Mouse (Mus musculus) brain, adult 2 months (tissue): ENCODE data around the gene Trpm5.

Source experiments
- DNase-seq: peaks from one replicate; pipeline ENCODE4 v3.0.0; 2011; ENCODE audit warnings: low read depth, low spot score

Gene Trpm5

DNA sequence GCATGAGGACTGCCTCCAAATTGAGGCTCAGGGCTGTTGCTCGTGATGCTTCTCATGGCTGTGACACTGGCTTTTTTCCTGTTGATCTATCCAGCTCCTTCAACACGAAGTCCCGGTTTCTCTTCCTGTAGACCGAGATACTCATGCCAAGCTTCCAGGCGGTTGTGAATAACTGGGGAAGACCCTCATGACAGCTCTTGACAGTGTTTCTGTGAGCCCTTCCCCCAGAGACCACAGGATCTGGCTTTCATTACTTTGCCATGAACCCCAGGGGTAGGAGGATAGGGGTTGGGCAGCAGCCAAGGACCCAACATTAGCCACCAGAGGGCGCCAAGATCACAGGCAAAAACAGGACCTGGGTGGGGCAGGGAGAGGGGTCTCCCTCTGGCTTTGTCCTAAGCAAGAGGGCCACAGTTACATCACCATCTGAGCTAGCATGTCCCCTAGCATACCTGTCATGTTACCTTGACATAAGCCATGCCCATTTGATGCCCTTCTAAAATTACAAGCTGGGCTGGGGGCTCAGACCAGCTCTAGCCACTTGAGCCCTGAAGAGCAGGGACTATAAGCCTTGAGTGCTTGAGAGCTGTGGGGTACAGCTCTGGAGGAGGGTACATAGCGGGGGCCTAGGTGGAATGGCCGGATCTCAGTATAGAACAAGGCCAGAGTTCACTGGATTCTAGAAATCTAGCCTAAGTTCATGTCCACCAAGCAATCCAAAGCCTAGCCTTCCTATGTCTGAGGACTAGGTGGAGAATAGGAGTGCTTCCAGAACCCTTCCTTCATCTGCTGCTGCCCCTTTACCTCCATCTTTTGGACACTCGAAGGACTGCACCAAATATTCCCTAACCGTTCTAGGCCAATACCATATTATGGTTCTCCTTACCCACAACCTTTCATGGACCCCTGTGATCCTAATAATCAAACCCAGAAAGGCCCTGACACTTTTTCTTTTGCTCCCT, at the start of gene Trpm5:
Trpm5 (minus strand) TSS at position 51 of the 962 bp plus-strand sequence.
- DNase-seq, result peak; percentile 35

DNA sequence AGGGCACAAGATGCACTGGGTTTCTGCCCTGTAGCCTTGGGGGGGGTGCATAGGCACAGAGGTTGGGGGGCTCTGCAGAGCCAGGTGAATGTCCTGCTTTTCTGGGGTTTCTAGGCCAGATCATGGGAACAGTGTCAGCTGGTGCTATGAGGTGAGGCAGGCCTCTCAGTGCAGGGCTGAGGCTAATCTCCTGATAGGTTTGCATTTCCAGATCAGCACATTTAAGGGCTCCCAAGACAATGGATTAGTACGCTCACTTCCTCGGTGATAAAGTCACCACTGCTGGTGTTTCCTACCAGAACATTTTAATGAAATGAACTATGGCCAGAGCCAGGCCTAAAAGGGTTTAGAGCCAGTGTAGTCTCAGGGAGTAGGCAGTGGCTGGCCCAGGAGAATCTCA, 48.2 kb upstream of the Trpm5 start:
- no peak for DNase-seq

DNA sequence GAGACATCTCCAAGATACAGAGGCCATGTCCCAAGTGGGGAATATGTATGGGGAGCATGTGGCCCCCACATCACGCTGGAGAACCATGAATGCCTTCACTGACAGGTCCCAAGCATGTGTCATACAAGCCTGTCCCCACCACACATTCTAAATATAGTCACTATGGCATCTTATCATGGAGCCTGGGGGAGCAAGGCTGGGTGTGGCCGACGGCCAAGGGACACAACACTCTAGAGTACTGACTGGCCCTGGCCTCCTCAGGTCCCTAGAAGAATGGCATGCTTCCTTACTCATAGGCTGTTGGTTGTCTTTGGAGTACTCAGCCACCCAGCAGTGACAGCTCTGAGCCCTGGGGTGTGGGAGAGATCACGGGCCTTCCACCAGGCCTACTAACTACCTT, 45.5 kb upstream of the Trpm5 start:
- DNase-seq, result no peak

DNA sequence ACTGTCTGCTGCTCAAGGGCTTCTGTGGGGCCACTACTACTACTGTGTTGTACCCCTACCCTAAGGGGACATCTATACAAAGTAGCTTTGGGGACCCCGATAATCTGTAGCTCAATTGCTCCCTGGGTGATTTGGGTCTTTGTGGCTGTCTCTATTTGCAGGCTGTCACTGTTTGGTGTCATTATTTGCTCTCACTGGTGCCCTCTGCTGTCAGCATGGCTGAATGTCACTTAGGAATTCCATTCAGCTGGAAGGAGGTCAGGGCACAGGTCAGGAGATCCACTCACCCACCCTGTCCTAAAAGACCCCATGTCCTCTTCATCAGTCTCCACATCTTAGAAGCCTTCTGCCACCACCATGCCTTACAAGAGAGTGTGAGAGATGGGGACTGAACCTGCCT, 44.3 kb upstream of the Trpm5 start:
- DNase-seq, result peak; percentile 48

DNA sequence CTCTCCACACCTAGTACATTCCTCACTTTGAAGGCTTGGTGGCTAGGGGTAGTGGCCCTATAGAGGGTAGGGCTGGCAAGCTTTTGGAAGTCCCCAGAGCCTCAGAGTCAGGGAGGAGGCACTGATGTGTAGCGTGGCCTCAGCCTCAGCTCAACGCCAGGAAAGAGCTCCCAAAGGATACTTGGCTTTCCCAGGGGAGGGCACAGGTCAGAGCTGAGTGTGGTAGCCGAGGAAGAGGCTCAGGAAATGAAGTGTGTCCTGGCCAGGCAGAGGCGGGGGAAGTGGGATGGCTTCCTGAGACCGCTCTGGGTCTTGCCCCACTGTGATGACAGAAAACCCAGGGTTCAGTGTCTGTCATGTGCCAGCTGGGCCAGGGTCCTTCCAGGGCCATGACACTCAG, 42.1 kb upstream of the Trpm5 start:
- DNase-seq, result no peak

DNA sequence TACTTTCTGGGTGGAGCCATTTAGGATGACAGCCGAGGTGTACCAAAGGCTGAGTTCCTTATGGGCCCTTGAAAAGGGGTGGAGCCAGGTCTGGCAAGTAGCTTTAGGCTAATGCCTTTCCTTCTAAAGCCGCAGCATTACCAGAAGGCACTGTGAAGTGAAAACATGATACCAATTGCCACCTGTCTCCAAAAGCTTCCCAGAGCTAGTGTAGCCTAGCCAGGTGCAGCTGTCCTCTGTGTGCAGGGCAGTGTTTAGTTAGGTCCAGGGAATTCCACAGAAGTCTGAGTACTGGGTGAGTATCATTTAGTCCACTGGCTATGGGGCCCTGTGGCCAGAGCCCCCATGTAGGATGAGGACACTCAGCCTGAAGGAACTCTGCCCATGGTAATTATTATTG, 41.7 kb upstream of the Trpm5 start:
- DNase-seq, result no peak

DNA sequence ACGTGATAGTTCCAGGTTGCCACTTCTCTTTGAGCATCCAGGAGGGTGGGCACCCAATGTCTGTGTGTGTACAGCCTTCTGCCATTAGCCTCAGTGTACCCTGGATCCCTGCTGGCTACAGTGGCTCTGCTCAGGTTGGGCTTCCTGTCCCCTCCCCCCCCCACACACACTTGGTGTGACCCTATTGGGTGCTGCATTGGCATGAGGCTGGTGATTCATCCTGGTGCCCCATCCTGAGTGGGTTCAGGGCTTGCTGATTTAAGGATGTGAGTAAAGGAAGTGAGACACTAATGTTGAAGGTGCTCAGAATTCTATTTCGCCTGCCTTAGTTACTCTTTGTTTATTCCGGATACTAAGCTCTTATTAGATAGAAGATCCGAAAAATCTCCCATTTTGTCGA, 38.4 kb upstream of the Trpm5 start:
- DNase-seq, result no peak

DNA sequence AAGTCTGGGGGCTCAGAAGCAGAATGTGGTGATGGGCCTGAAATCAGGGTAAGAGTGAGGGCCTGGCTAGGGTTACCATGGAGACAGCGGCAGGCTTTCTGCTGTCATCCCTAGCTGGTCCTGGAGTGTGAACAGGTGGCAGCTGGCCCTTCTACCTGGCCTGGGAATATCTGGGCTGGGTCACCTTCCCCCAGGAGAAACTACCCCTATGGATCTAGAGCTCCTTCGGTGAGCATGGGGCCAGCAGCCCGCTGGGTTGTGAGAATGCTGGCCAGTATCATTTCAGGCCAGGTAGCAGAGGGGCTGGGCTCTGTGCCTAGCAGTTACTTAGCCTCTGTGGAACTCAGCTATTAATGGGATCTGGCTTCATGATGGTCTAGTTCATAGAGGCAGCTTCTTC, 30.5 kb upstream of the Trpm5 start:
- DNase-seq, result peak; percentile 82

DNA sequence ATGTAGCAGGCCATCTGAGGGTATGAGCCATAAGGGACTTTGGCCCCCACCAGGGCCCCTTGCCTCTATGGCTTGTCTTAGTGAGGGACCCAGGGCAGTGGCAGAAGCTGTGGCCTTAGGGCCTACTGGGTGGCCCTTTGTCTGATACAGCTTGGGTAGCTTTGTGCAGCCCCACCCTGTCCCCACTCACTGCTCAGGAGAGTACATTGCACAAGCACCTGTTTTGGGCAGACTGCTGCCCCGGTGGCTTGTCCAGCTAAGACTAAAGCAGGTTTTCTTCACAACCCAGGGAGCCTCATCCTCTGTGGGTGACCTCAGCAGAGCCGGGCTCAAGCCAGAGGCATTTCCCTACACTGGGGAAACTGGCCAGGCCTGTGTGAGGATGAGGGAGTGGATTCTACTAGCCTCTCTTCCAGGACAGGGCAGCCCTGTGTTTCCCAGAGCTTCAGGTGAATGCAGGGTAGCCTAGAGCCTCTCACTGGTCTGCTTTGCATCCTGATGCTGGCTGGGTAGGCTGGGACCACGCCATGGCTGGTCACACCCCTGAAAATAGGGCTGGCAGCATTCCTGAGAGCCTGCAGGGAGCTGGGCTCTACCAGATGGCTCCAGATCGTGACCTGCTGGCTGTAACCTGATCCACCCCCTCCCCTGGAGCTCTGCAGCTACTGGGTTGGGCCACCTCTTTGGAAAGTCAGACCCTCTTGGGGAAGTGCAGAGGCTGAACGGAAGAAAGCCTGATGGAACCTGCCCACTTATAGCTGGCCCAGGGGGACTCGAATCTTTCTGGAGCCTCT, 29.6 kb upstream of the Trpm5 start:
- peak; percentile 90 for DNase-seq

DNA sequence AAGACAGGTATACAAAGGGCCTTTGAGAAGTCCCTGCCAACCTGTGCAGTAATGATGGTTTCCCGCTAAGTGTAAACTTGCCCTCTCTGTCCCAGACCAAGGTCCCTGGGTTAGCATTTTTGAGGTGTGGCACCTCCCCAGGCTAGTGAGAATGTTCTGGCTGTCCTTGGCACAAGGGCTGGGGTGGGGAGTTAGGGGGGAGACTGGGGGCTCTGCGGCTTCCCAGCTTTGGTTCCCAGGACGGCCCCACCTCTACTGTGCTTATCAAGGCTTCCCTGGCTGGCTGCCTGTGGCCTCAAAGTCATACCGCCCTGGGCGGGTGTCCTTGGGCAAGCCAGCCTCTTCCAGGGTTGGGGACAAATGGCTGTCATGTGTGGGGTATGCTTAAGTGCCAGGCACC, 27.7 kb upstream of the Trpm5 start:
- DNase-seq, result no peak

DNA sequence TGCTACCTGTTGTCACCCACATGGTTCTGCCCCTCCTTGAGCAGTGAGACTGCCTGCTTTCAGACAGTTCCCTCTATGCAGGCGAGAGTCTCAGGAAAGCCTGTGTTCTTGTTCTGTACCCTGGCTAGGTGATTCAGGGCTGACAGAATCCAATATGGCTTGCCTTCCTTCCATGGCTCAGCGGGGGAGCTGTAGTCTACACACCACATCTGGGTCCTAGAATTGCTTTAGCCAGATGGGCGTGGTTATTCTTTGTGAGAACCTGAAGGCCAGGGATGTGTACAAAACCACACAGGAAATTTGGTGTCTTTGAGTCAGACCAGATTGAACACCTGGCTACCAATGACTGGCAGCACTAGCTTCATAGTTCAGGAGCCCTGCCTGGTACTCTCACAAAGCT, 25.4 kb upstream of the Trpm5 start:
- DNase-seq, result no peak

DNA sequence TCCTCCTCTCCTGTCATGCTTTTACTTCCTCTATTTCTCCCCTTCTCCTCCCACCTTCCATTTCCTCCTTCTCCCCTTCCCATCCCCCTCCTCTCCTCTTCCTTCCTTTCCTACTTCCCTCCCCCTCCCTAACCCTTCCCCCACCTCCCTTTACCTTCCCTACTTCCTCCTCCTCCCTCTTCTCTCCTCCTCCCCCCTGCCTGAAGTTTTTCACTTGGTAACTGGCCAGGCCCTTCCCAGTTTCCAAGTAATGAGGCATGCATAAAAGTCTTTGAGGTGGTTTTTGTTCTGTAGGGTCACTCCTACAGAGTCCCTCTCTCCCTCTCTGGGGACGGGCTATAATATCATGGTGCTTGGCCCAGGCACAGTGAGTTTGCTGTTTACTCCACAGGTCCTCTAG, 25.0 kb upstream of the Trpm5 start:
- DNase-seq, result no peak

DNA sequence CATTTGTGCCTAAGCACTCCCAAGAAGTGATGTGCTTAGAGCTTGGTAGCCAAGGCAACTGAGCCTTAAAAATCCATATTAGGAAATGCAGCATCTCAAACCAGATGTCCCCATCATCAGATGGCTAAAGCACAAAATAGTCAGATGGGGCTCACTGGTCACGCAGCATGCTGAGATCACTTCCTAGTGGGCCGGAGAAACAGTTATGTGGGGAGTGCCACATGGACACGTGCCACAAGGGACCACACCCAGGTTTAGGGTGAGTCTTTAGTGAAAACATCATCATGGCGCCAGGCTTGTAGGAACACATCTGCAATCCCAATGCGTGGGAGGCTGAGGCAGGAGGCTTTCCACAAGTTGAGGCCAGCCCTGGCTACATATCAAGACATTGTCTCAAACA, 22.1 kb upstream of the Trpm5 start:
- no peak for DNase-seq

DNA sequence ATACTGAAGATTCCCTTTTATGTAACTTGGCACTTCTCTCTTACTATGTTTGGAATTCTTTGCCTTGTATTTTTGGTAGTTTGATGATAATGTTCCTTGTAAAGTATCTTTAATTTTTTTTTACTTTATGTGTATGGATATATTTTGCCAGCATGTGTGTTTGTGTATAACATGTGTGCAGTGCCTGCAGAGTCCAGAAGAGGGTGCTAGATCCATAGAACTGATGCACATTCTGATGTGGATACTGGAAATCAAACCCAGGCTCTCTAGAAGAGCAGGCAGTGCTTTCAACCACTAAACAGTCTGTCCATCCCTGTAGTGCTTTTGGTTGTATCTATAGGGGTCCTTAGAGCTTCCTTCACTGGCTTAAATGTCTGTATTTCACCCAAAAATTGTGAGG, 20.3 kb upstream of the Trpm5 start:
- no peak for DNase-seq

DNA sequence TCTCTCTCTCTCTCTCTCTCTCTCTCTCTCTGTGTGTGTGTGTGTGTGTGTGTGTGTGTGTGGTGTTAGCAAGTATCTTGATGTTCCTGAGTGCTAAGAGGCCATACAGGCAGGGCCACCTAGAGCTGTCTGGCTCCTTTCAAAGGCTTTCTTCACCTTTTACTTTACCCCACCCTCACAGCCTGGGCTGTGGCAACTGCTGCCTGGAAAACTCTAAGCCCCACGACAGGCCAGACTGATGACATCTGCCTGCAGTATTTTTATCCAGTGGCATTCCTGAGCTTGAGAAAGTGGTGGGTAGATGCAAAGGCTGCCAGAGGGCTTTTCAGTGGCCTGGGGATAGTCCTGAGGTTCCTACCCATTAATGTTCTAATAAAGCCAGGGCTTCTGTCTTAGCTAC, 18.0 kb upstream of the Trpm5 start:
- DNase-seq, result no peak

DNA sequence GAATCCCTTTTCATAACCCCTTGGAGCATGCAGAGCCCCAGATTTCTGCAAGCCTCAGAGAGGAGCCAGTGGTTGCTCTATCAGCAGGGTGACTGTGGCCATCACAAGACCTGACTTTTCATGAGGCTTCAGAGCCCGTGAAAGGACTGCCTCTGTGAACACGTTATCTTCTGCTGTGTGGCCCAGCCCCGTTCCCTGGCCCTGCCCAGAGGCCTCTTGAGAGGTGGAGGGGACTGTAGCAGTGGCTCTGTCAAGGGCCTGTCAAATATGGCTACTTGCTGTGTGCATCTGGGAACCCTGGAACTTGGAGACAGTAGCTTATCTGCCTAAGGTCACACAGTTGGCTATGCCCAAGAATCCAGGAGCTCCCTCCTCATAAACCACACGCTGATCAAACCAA, 17.3 kb upstream of the Trpm5 start:
- no peak for DNase-seq

DNA sequence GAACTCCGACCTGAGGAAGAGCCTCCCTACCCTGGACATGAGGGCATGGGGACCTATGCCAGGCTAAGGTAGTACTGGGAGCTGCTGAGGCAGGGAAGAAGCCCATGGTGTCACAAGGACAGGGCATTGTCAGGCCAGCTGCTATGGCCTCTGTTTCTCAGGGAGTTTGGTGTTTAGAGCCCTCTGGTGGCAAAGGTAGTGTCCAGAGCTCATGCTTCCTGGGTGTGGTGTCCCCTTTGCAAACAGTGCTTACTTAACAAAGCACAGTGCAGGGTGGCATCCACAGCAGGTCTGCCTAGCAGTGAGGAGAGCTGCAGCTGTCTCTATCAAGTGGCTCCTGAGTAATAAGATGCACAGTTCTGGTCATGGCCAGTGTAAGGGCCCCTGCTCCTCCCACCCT, 16.4 kb upstream of the Trpm5 start:
- DNase-seq, result no peak

DNA sequence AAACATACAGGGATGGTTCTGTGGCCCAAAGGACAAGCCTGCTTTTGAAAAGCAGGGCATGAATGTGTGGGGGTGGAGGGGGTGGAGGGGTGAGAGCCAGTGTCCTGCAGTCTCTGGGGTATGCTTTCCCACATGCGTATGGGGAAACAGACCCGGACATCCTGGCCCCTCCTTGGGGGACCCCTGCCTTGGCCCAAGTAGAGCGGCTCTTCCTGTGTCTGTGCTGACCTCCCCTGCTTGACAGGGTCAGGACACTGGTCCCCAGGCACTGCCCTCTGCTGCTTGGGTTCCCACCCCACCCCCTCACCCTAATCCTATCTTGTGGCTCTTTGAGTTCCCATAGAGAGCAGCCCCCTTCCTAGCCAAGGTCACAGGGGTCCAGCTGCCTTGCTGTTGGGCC, 15.3 kb upstream of the Trpm5 start:
- no peak for DNase-seq

DNA sequence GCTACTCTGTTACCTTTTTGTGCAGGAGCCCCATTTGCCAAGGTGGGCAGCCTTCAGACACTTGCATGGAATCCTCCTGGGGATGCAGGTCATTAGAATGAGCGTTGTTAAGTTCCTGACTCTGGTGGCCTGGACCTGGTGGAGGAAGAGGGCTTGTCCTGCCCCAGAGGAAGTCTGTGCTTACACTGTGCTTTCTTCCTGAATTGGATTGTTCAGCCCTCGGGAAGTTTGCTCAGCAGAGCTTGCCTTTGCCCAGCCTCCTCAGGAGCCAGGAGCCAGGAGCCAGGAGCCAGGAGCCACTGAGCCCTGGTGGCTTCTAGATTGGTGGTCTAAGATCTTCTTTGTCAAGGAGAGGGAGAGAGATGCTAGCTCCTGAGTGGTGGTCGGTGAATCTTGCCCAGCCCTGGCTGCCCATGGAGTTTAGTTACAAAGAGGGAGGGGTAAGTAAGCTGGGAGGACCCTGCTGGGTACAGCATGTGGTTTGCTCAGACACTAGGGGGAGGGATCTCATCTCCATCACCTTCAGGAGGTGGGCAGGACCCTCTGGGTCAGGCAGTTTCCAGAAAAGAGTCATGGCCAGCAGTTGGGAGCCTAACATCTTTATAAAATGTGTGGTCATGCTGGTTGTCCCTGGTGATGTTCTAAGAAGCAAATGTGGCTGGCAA, 14.7 kb upstream of the Trpm5 start:
- no peak for DNase-seq

DNA sequence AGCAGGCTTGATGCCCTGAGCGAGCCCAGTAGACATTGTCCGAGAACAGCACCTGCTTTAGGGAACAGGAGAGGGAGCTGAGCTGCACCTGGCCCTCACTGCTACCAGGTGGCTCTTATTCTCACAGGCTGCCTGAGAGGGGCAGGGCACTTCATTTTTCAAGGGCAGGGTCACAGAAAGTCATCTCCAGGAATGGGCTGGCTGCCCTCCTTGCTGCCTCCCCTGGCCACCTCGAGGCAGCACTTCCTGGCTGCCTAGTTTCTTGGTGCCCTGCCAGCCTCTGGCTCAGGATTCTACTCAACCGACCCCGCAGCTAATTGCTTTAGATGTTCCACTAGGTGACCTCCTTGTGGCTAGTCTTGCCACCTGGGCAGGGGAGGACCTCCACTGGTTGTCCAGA, 13.8 kb upstream of the Trpm5 start:
- peak; percentile 22 for DNase-seq

DNA sequence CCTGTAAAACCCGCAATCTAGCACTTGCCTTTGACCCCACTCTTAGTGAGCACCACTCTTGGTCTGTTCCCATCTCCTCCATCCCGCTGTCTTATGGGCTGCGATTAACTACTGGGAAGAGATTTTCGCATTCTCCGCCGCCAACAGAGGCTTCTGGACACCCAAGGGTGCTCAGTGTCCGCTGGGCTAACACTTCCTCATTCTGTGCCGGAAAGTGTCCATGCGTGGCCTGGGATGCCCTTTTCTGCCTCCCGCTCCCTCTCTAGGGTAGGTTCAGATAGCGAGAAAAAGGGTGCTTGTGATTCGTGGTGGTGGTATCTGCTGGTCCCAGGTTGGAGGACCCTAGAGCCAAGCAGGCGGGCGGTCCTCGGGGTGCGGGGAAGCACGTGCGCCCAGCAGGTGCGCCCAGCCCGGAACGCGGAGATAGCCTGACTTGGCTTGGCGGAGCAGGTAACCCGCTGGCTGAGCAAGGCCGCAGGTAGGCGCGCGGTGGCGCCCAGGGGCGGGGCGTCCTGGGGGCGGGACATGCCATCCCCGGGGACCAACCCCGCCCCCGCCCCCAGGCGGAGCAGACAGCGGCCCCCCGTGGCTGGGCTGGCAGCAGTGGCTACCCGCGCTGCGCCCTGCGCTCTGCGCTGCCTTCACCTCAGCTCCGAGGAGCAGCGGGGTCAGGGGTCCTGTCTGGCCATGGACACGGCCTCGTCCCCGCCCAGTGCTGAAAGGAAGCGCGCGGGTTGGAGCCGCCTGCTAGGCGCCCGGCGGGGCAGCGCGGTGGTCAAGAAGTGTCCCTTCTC, 12.4 kb upstream of the Trpm5 start:
- no peak for DNase-seq

DNA sequence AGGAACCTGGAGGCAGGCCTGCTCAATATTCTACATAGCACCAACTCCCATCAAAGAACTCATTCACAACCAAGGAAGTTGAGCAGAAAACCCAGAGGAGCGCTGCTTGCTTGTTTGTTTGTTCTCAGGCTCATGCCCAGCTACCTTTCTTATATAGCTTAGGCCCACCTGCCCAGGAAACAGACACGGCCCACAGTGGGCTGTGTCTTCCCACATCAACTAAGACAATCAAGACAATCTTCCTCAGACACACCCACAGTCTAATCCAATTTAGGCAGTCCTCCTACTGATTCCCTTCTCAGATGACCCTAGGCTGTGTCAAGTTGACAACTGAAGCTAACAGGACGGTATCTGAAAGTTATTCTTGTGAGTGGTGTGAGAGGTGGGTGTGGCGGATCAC, 11.6 kb upstream of the Trpm5 start, which contains the start of gene Kcnq1:
Kcnq1 (plus strand) TSS at position 301 of the 400 bp plus-strand sequence.
- DNase-seq, result no peak
